Mouse (Mus musculus) thymus, postnatal 25 days (tissue): ENCODE results near the gene Tmem95.
"Not testable (repeated sequence)": the region's sequence is repeated elsewhere in the genome, so short reads cannot be mapped to it uniquely, and the experiment has no call there.

Experiments
- DNase-seq: peaks from one replicate; pipeline ENCODE4 v3.0.0; 2022

The Tmem95 gene

GRCm38 (mm10) chr11:69877878-69878277, at the start of gene Tmem95:
Tmem95 (minus strand) TSS chr11:69878018.
- DNase-seq, result no peak

GRCm38 (mm10) chr11:69927501-69927900, 49.7 kb upstream of the Tmem95 start:
- DNase-seq, result no peak

GRCm38 (mm10) chr11:69922796-69923195, 45.0 kb upstream of the Tmem95 start:
- no peak for DNase-seq

GRCm38 (mm10) chr11:69922012-69922756, 44.4 kb upstream of the Tmem95 start:
- DNase-seq, result peak; percentile 29

- DNase-seq, result peak; percentile 100
These were observed 43.5 kb upstream of the Tmem95 start, which contains the start of gene Eif5a for GRCm38 (mm10) chr11:69921114-69922011. Eif5a (minus strand) TSS chr11:69921958.

- peak; percentile 45 for DNase-seq
These were observed 42.6 kb upstream of the Tmem95 start for GRCm38 (mm10) chr11:69920266-69921031.

GRCm38 (mm10) chr11:69919661-69920265, 41.9 kb upstream of the Tmem95 start:
- peak; percentile 65 for DNase-seq

- no peak for DNase-seq
These were observed 41.2 kb upstream of the Tmem95 start for GRCm38 (mm10) chr11:69919053-69919452.

- DNase-seq, result no peak
These were observed 40.3 kb upstream of the Tmem95 start for GRCm38 (mm10) chr11:69918118-69918517.

GRCm38 (mm10) chr11:69917379-69917948, 39.6 kb upstream of the Tmem95 start:
- no peak for DNase-seq

GRCm38 (mm10) chr11:69916652-69917378, 39.0 kb upstream of the Tmem95 start:
- DNase-seq, result not testable (repeated sequence)

GRCm38 (mm10) chr11:69915667-69916627, 38.1 kb upstream of the Tmem95 start:
- DNase-seq, result no peak

- no peak for DNase-seq
These were observed 37.2 kb upstream of the Tmem95 start for GRCm38 (mm10) chr11:69914917-69915430.

GRCm38 (mm10) chr11:69914372-69914764, 36.5 kb upstream of the Tmem95 start:
- no peak for DNase-seq

- DNase-seq, result peak; percentile 90
These were observed 35.9 kb upstream of the Tmem95 start, which contains the start of gene Gps2 for GRCm38 (mm10) chr11:69913554-69914371. Gps2 (plus strand) TSS chr11:69913888.

- no peak for DNase-seq
These were observed 35.1 kb upstream of the Tmem95 start for GRCm38 (mm10) chr11:69912716-69913530.

GRCm38 (mm10) chr11:69911701-69912100, 33.9 kb upstream of the Tmem95 start:
- DNase-seq, result no peak
